Mouse (Mus musculus): ENCODE measurements around the gene Doxl2.

DNA sequence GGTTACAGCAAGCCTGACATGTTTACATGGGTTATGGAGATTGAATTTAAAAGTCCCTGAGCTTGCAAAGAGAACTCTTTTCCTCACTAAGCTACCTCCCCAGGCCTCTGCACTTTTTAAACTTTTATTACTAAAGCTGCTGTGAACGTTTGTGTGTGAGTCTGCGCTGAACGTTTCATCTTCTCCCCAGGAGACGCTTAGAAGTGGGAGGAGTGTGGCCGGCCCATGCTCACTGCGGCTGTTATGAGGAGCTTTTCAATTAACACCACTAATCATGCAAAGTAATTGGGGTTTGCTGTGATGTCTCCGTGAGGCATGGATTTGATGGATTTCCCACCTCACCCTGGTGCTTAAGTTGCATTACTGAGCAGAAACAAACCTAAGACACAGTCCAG is 34.4 kb downstream of the Doxl2 start:
- TF ChIP-seq CTCF (IDR thresholded peaks at IDR 0.05; ENCODE audit: borderline replicate concordance, control insufficient read depth, extremely low read depth, insufficient read depth, low read length, poor library complexity) (no peak), POLR2A (IDR thresholded peaks at IDR 0.05; ENCODE audit: control insufficient read depth, extremely low read depth, insufficient read depth, low read length, poor library complexity) (no peak)
